Mouse (Mus musculus): ENCODE data around the gene Sf3b6.

GRCm38 (mm10) chr12:4840741-4841140, 23.4 kb downstream of the Sf3b6 start:
- no peak for TF ChIP-seq CTCF (IDR thresholded peaks at IDR 0.05; ENCODE audit: low read depth, low read length)
- TF ChIP-seq POLR2A (IDR thresholded peaks at IDR 0.05; ENCODE audit: insufficient read depth, low read length), result no peak
- TF ChIP-seq EP300 (IDR thresholded peaks at IDR 0.05; ENCODE audit: insufficient read depth, low read depth, low read length), result no peak
